Mouse (Mus musculus) ES-E14 (cell line): ENCODE measurements around the gene Washc2. TPM values are rescaled to one million over a fixed set of nuclear protein-coding genes. Genes with fewer than 3 reads are reported as not detected.

Source experiments
- DNase-seq: peaks from one replicate; pipeline ENCODE4 v3.0.0-alpha.2; 2013; ENCODE audit warnings: low read depth, low spot score
- H3K27ac ChIP-seq: 2 replicates; pipeline ENCODE4 v1.5.1; 2012; ENCODE audit warnings: low read depth, mild to moderate bottlenecking, low read length, moderate library complexity, mixed read lengths; ENCODE audit not compliant: poor library complexity, insufficient read depth, severe bottlenecking
- H3K36me3 ChIP-seq: 2 replicates; pipeline ENCODE4 v1.6.1; 2012; ENCODE audit warnings: mild to moderate bottlenecking, low read length, moderate library complexity, mixed read lengths; ENCODE audit not compliant: control insufficient read depth, poor library complexity, insufficient read depth, severe bottlenecking
- H3K4me1 ChIP-seq, 2 experiments: fragments of 150-350 bp in 1 of 2; sonication (generic) in 1 of 2; 2 replicates each; pipeline ENCODE4 v1.6.1; 2012; ENCODE audit warnings: low read length in 2 of 2, mild to moderate bottlenecking in 1 of 2, mixed read lengths in 1 of 2; ENCODE audit not compliant: control insufficient read depth in 2 of 2, insufficient read depth in 2 of 2, poor library complexity in 1 of 2
- H3K4me3 ChIP-seq, 2 experiments: fragments of 150-350 bp in 1 of 2; sonication (generic) in 1 of 2; 2 replicates each; pipeline ENCODE4 v1.5.1; 2012; ENCODE audit warnings: low read length in 2 of 2, low read depth in 1 of 2, mild to moderate bottlenecking in 1 of 2, mixed read lengths in 1 of 2; ENCODE audit not compliant: insufficient read depth in 1 of 2, poor library complexity in 1 of 2, severe bottlenecking in 1 of 2
- H3K9ac ChIP-seq: 2 replicates; pipeline ENCODE4 v1.6.1; 2012; ENCODE audit warnings: low read depth, mild to moderate bottlenecking, low read length, mixed read lengths; ENCODE audit not compliant: poor library complexity, insufficient read depth, severe bottlenecking
- H3K9me3 ChIP-seq: fragments of 150-350 bp; sonication (generic); 2 replicates; pipeline ENCODE4 v1.6.1; 2012; ENCODE audit warnings: low read depth, mild to moderate bottlenecking, low read length; ENCODE audit not compliant: control insufficient read depth, insufficient read depth
- CHD2 ChIP-seq: IDR thresholded peaks from 2 replicates; pipeline ENCODE4 v1.6.1; 2014; ENCODE audit warnings: mild to moderate bottlenecking, low read depth, low read length, inconsistent platforms
- HCFC1 ChIP-seq: IDR thresholded peaks from 2 replicates; pipeline ENCODE4 v1.6.1; 2012; ENCODE audit warnings: low read length, inconsistent platforms, borderline replicate concordance; ENCODE audit not compliant: insufficient read depth
- MAFK ChIP-seq: IDR thresholded peaks from 2 replicates; pipeline ENCODE4 v1.6.1; 2014; ENCODE audit warnings: mild to moderate bottlenecking, low read depth, low read length, inconsistent platforms; ENCODE audit not compliant: insufficient read depth
- ZC3H11A ChIP-seq: IDR thresholded peaks from 2 replicates; pipeline ENCODE4 v1.6.1; 2012; ENCODE audit warnings: low read depth, mild to moderate bottlenecking, inconsistent platforms, low read length, borderline replicate concordance
- ZNF384 ChIP-seq: IDR thresholded peaks from 2 replicates; pipeline ENCODE4 v1.6.1; 2012; ENCODE audit warnings: low read depth, low read length, inconsistent platforms
- in situ Hi-C, 2 experiments: fragments of 600-800 bp; cut with MboI; formaldehyde crosslinking; loops; one replicate each; pipeline ENCODE4 v1.15.1; 2025; ENCODE audit warnings: low sequenced_read_pairs in 2 of 2, inconsistent platforms in 1 of 2; ENCODE audit not compliant: unreplicated experiment in 2 of 2
- total RNA-seq: library from RNA; depleted of rRNA; stranded (reverse); fragments of 300-350 nt; gene quantifications from 2 replicates; pipeline ENCODE4 v1.2.3, GENCODE M21; 2012

The Washc2 gene
- total RNA-seq, 1 experiment, result 70.6 TPM

GRCm38 (mm10) chr6:116240371-116240770 lies 32.5 kb downstream of the Washc2 start:
- Histone ChIP-seq H3K4me1 (no peaks in the 10 kb centered on the region), H3K9me3 (peaks cover 15% of the 10 kb centered on the region), H3K27ac (no peak overlapping the region), H3K4me3 (no peak overlapping the region), H3K36me3 (peaks cover 51% of the 10 kb centered on the region), H3K9ac (no peak overlapping the region)
- in situ Hi-C loops, result no loop called here
- TF ChIP-seq ZC3H11A (no peak), HCFC1 (no peak), ZNF384 (no peak), MAFK (no peak), CHD2 (no peak)
- no peak for DNase-seq

- Histone ChIP-seq H3K4me1 (no peaks in the 10 kb centered on the region), H3K27ac (no peak overlapping the region), H3K9ac (no peak overlapping the region), H3K4me3 (no peak overlapping the region), H3K36me3 (peaks cover 19% of the 10 kb centered on the region), H3K9me3 (no peaks in the 10 kb centered on the region)
- in situ Hi-C loops, result no loop called here
- DNase-seq, result no peak
- TF ChIP-seq MAFK (no peak), ZC3H11A (no peak), ZNF384 (no peak), HCFC1 (no peak), CHD2 (no peak)
Measured at GRCm38 (mm10) chr6:116259649-116260048, 51.8 kb downstream of the Washc2 start.

GRCm38 (mm10) chr6:116260481-116260880 lies 52.6 kb downstream of the Washc2 start:
- Histone ChIP-seq H3K4me1 (no peaks in the 10 kb centered on the region), H3K27ac (no peak overlapping the region), H3K4me3 (no peak overlapping the region), H3K36me3 (peaks cover 19% of the 10 kb centered on the region), H3K9me3 (no peaks in the 10 kb centered on the region), H3K9ac (no peak overlapping the region)
- in situ Hi-C loops, result no loop called here
- no peak for TF ChIP-seq ZC3H11A
- no peak for TF ChIP-seq ZNF384
- no peak for TF ChIP-seq CHD2
- TF ChIP-seq HCFC1, result no peak
- no peak for TF ChIP-seq MAFK
- DNase-seq, result no peak

- no peak for TF ChIP-seq ZNF384
- no peak for TF ChIP-seq ZC3H11A
- TF ChIP-seq MAFK, result no peak
- TF ChIP-seq HCFC1, result no peak
- no peak for TF ChIP-seq CHD2
- Histone ChIP-seq H3K4me1 (peaks cover 0 to 3% of the 10 kb centered on the region in 2 experiments; a peak in 3 of 4 replicates), H3K9me3 (no peaks in the 10 kb centered on the region), H3K9ac (no peak overlapping the region), H3K27ac (no peak overlapping the region), H3K4me3 (no peak overlapping the region), H3K36me3 (peaks cover 14% of the 10 kb centered on the region)
- DNase-seq, result no peak
- in situ Hi-C loops, result no loop called here
Measured at GRCm38 (mm10) chr6:116262824-116263223, 55.0 kb downstream of the Washc2 start.

GRCm38 (mm10) chr6:116264018-116264651 lies 56.3 kb downstream of the Washc2 start, which contains the start of gene Zfand4:
Gene Zfand4 (plus strand): TSS chr6:116264222.
- Histone ChIP-seq H3K4me3 (peak within 1 kb of the TSS; percentile 87 to 93), H3K36me3 (peaks cover 8% of the 10 kb centered on the region; the same call in 1 of the 2 replicates), H3K27ac (0 out of 2 replicates have a peak within 1 kb of the TSS, but pooled peaks have one; percentile 12), H3K4me1 (peaks cover 0 to 3% of the 10 kb centered on the region in 2 experiments; a peak in 3 of 4 replicates), H3K9me3 (no peaks in the 10 kb centered on the region), H3K9ac (peak within 1 kb of the TSS; percentile 84)
- DNase-seq, result peak; percentile 72
- TF ChIP-seq CHD2 (peak; percentile 80), HCFC1 (no peak)
- in situ Hi-C loops, result no loop called here
